Mouse (Mus musculus) monocyte, adult 2 months (primary cell): Measurements from ENCODE around the gene E330017A01Rik.

ENCODE experiments used
- DNase-seq, 2 experiments: peaks; one replicate each; pipeline ENCODE4 v3.0.0; 2022; ENCODE audit warnings: low spot score in 2 of 2, low read depth in 1 of 2

The E330017A01Rik gene

GRCm38 (mm10) chr16:58663021-58663420, 24.5 kb upstream of the E330017A01Rik start:
- DNase-seq: no peak

GRCm38 (mm10) chr16:58662287-58662791, 23.8 kb upstream of the E330017A01Rik start:
- no peak for DNase-seq

- no peak for DNase-seq
Measured at GRCm38 (mm10) chr16:58661826-58662225, 23.3 kb upstream of the E330017A01Rik start.

GRCm38 (mm10) chr16:58658668-58659067, 20.1 kb upstream of the E330017A01Rik start:
- DNase-seq: no peak

- DNase-seq: no peak
Measured at GRCm38 (mm10) chr16:58656526-58656925, 18.0 kb upstream of the E330017A01Rik start.

GRCm38 (mm10) chr16:58655751-58656150, 17.2 kb upstream of the E330017A01Rik start:
- no peak for DNase-seq

- no peak for DNase-seq
Measured at GRCm38 (mm10) chr16:58649979-58650378, 11.4 kb upstream of the E330017A01Rik start.

GRCm38 (mm10) chr16:58638016-58638415, 523 bp downstream of the E330017A01Rik start:
- no peak for DNase-seq

GRCm38 (mm10) chr16:58637448-58637847, 1.1 kb downstream of the E330017A01Rik start:
- DNase-seq: no peak

GRCm38 (mm10) chr16:58635866-58636265, 2.7 kb downstream of the E330017A01Rik start:
- DNase-seq: no peak

GRCm38 (mm10) chr16:58629736-58630135, 8.8 kb downstream of the E330017A01Rik start:
- DNase-seq: no peak

- no peak for DNase-seq
Measured at GRCm38 (mm10) chr16:58628968-58629367, 9.6 kb downstream of the E330017A01Rik start.

GRCm38 (mm10) chr16:58628336-58628680, 10.2 kb downstream of the E330017A01Rik start:
- no peak for DNase-seq

GRCm38 (mm10) chr16:58627597-58628335, 10.8 kb downstream of the E330017A01Rik start:
- DNase-seq: no peak

- DNase-seq: no peak
Measured at GRCm38 (mm10) chr16:58623944-58624343, 14.6 kb downstream of the E330017A01Rik start.

- no peak for DNase-seq
Measured at GRCm38 (mm10) chr16:58623114-58623513, 15.4 kb downstream of the E330017A01Rik start.

- no peak for DNase-seq
Measured at GRCm38 (mm10) chr16:58622377-58622776, 16.2 kb downstream of the E330017A01Rik start.

- no peak for DNase-seq
Measured at GRCm38 (mm10) chr16:58617346-58617745, 21.2 kb downstream of the E330017A01Rik start.

- DNase-seq: no peak
Measured at GRCm38 (mm10) chr16:58616878-58617277, 21.7 kb downstream of the E330017A01Rik start, which contains the start of gene Gm813. Gene Gm813, minus strand, starts transcription at chr16:58616978.

- no peak for DNase-seq
Measured at GRCm38 (mm10) chr16:58612969-58613368, 25.6 kb downstream of the E330017A01Rik start.

- DNase-seq: no peak
Measured at GRCm38 (mm10) chr16:58607101-58607500, 31.4 kb downstream of the E330017A01Rik start.

- DNase-seq: no peak
Measured at GRCm38 (mm10) chr16:58604680-58605079, 33.9 kb downstream of the E330017A01Rik start.

- DNase-seq: no peak
Measured at GRCm38 (mm10) chr16:58603831-58604230, 34.7 kb downstream of the E330017A01Rik start.
